ENCODE assay signal across 10 mouse cellular contexts in genomic region chr17:27012909-27013308, GRCm38 (mm10). TPM values are rescaled to one million over a fixed set of nuclear protein-coding genes. Genes with fewer than 3 reads are reported as not detected.
DNase-seq lines count a peak whose midpoint lies in the region; ATAC-seq and TF ChIP-seq lines count a peak whose summit lies in the region.
"Had no signal": no experiment of that assay in that cellular context is flagged by ENCODE, and none has a peak within 500 bp of the region (broad histone marks: within the 10 kb centered on the region; RNA-seq: fewer than 3 reads in every experiment).

No protein-coding gene starts in this region.

- peak; percentile 26 for DNase-seq in lung, embryonic 14.5 days
- DNase-seq in lung, postnatal 4 days = no peak
- peak; percentile 84 for DNase-seq in MEL (ENCODE audit: low read depth, low spot score)
- peak; percentile 66 to 71 for DNase-seq in frontal cortex, adult 2 months (ENCODE audit: extremely low spot score in 1 of 2, low spot score in 1 of 2)
- no peak for DNase-seq in liver, postnatal 0 days
- DNase-seq in gastrocnemius, adult 8-10 months (ENCODE audit: low spot score in 2 of 2) = no peak
- DNase-seq: gastrocnemius, postnatal 10 days; thymus, postnatal 4 days had no signal

- H3K27me3 ChIP-seq in lung, embryonic 14.5 days (ENCODE audit: insufficient read depth, low read length) = no peaks in the 10 kb centered on the region
- H3K27me3 ChIP-seq in MEL (ENCODE audit: control insufficient read depth in 1 of 2, insufficient read depth in 2 of 2, low read length in 2 of 2) = no peaks in the 10 kb centered on the region
- H3K27me3 ChIP-seq in liver, postnatal 0 days (ENCODE audit: insufficient read depth, low read length) = no peaks in the 10 kb centered on the region
- H3K27me3 ChIP-seq in intestine, embryonic 15.5 days (replicated peaks) = no peaks in the 10 kb centered on the region
- H3K27me3 ChIP-seq: embryonic facial prominence, embryonic 13.5 days had no signal

- H3K9ac ChIP-seq in lung, embryonic 14.5 days = no peak overlapping the region
- peak overlapping the region; percentile 70 for H3K9ac ChIP-seq in MEL (ENCODE audit: control insufficient read depth, low read depth, low read length, poor library complexity, severe bottlenecking)
- H3K9ac ChIP-seq in liver, postnatal 0 days (replicated peaks) = no peak overlapping the region
- no peak overlapping the region for H3K9ac ChIP-seq in intestine, embryonic 15.5 days
- H3K9ac ChIP-seq: embryonic facial prominence, embryonic 13.5 days had no signal

- TF ChIP-seq POLR2A in MEL (IDR thresholded peaks at IDR 0.05; ENCODE audit: control insufficient read depth in 1 of 2, insufficient read depth in 1 of 2, low read depth in 1 of 2, low read length in 2 of 2, poor library complexity in 1 of 2) = no peak; a peak in 2 of 4 replicates

- no peaks in the 10 kb centered on the region for H3K4me1 ChIP-seq in lung, embryonic 14.5 days (ENCODE audit: insufficient read depth)
- H3K4me1 ChIP-seq in MEL (ENCODE audit: control insufficient read depth in 1 of 2, insufficient read depth in 2 of 2, low read length in 2 of 2) = peaks cover 3 to 11% of the 10 kb centered on the region in 2 experiments; a peak in 3 of 4 replicates
- H3K4me1 ChIP-seq in liver, postnatal 0 days (ENCODE audit: insufficient read depth) = peaks cover 13% of the 10 kb centered on the region
- H3K4me1 ChIP-seq in intestine, embryonic 15.5 days (replicated peaks) = peaks cover 5% of the 10 kb centered on the region; the same call in 1 of the 2 replicates

- ATAC-seq in lung, embryonic 14.5 days (ENCODE audit: insufficient read depth) = no peak
- 0 out of 2 replicates have a peak, but pooled peaks have one; percentile 27 for ATAC-seq in liver, postnatal 0 days
- no peak for ATAC-seq in intestine, embryonic 15.5 days

- H3K27ac ChIP-seq in lung, embryonic 14.5 days (ENCODE audit: low read depth) = no peak overlapping the region
- peak overlapping the region; percentile 74 for H3K27ac ChIP-seq in MEL (ENCODE audit: control insufficient read depth, low read depth, low read length)
- H3K27ac ChIP-seq in liver, postnatal 0 days (ENCODE audit: low read depth) = no peak overlapping the region
- no peak overlapping the region for H3K27ac ChIP-seq in intestine, embryonic 15.5 days
- H3K27ac ChIP-seq: embryonic facial prominence, embryonic 13.5 days had no signal

- 23% methylated on average over 6 of the region's 6 CpGs for WGBS in lung, embryonic 14.5 days
- WGBS in liver, postnatal 0 days (ENCODE audit: insufficient replicate concordance) = 33% methylated on average over 6 of the region's 6 CpGs
- WGBS in intestine, embryonic 15.5 days = 32% methylated on average over 6 of the region's 6 CpGs

- TF ChIP-seq RAD21 in MEL (IDR thresholded peaks at IDR 0.05; ENCODE audit: low read depth, low read length) = no peak

- no peaks in the 10 kb centered on the region for H3K9me3 ChIP-seq in lung, embryonic 14.5 days (ENCODE audit: low read depth, low read length)
- H3K9me3 ChIP-seq in MEL (replicated peaks; ENCODE audit: insufficient read depth, low read length) = no peaks in the 10 kb centered on the region
- no peaks in the 10 kb centered on the region for H3K9me3 ChIP-seq in liver, postnatal 0 days (ENCODE audit: low read length)
- H3K9me3 ChIP-seq in intestine, embryonic 15.5 days = no peaks in the 10 kb centered on the region
- H3K9me3 ChIP-seq: embryonic facial prominence, embryonic 13.5 days had no signal

- TF ChIP-seq EP300 in MEL (IDR thresholded peaks at IDR 0.05; ENCODE audit: low read depth in 1 of 2, low read length in 2 of 2) = peak; percentile 26 to 42; a peak in 1 of 4 replicates
- TF ChIP-seq EP300 in liver, postnatal 0 days (IDR thresholded peaks at IDR 0.05; ENCODE audit: low read depth) = no peak

- TF ChIP-seq CTCF in lung, embryonic 14.5 days (IDR thresholded peaks at IDR 0.05; ENCODE audit: low read depth) = no peak
- no peak for TF ChIP-seq CTCF in MEL (IDR thresholded peaks at IDR 0.05 in 2 of 3, conservative IDR thresholded peaks at IDR 0.05 in 1 of 3; ENCODE audit: control insufficient read depth in 1 of 3, insufficient read depth in 1 of 3, low read depth in 2 of 3, low read length in 3 of 3, poor library complexity in 1 of 3, severe bottlenecking in 1 of 3)
- TF ChIP-seq CTCF in liver, postnatal 0 days (IDR thresholded peaks at IDR 0.05; ENCODE audit: low read depth) = no peak

- no peaks in the 10 kb centered on the region for H3K36me3 ChIP-seq in lung, embryonic 14.5 days (ENCODE audit: insufficient read depth)
- H3K36me3 ChIP-seq in MEL (ENCODE audit: control insufficient read depth in 1 of 2, insufficient read depth in 2 of 2, low read length in 2 of 2) = peaks cover 0 to 3% of the 10 kb centered on the region in 2 experiments; a peak in 1 of 4 replicates
- no peaks in the 10 kb centered on the region for H3K36me3 ChIP-seq in liver, postnatal 0 days (replicated peaks; ENCODE audit: insufficient read depth, low read length)
- H3K36me3 ChIP-seq in intestine, embryonic 15.5 days = no peaks in the 10 kb centered on the region
- H3K36me3 ChIP-seq: embryonic facial prominence, embryonic 13.5 days had no signal

- no peak overlapping the region for H3K4me2 ChIP-seq in lung, embryonic 14.5 days
- peak overlapping the region; percentile 55 for H3K4me2 ChIP-seq in liver, postnatal 0 days (ENCODE audit: low read depth, low read length)
- H3K4me2 ChIP-seq in intestine, embryonic 15.5 days (replicated peaks) = no peak overlapping the region
- H3K4me2 ChIP-seq: embryonic facial prominence, embryonic 13.5 days had no signal

- no peak overlapping the region for H3K4me3 ChIP-seq in lung, embryonic 14.5 days (ENCODE audit: low read depth, low read length)
- H3K4me3 ChIP-seq in MEL (ENCODE audit: control insufficient read depth in 1 of 2, insufficient read depth in 1 of 2, low read depth in 2 of 2, low read length in 2 of 2) = peak overlapping the region; percentile 48 to 64
- H3K4me3 ChIP-seq in liver, postnatal 0 days (ENCODE audit: low read depth, low read length) = no peak overlapping the region
- no peak overlapping the region for H3K4me3 ChIP-seq in intestine, embryonic 15.5 days (replicated peaks)
- H3K4me3 ChIP-seq: embryonic facial prominence, embryonic 13.5 days had no signal

- H3K79me2 ChIP-seq in MEL (ENCODE audit: control insufficient read depth, insufficient read depth, low read length, poor library complexity) = no peaks in the 10 kb centered on the region; the same call in 1 of the 2 replicates

TF ChIP-seq in MEL, 35 proteins besides CTCF, POLR2A, EP300 and RAD21 (continues in another document):
- TF ChIP-seq HCFC1 (IDR thresholded peaks at IDR 0.05; ENCODE audit: low read depth, low read length) (no peak), NRF1 (IDR thresholded peaks at IDR 0.05; ENCODE audit: insufficient read depth, low read depth, low read length, poor library complexity, severe bottlenecking) (peak; percentile 37; the same call in 1 of the 2 replicates), TBP (IDR thresholded peaks at IDR 0.05; ENCODE audit: low read depth, low read length) (peak; percentile 99), NELFE (IDR thresholded peaks at IDR 0.05; ENCODE audit: low read depth, low read length) (peak; percentile 28; the same call in 1 of the 2 replicates), ETS1 (IDR thresholded peaks at IDR 0.05; ENCODE audit: low read depth, low read length) (no peak), MYC (IDR thresholded peaks at IDR 0.05; ENCODE audit: low read depth, low read length) (no peak), CHD2 (IDR thresholded peaks at IDR 0.05; ENCODE audit: low read length) (no peak), GABPA (IDR thresholded peaks at IDR 0.05; ENCODE audit: low read depth, low read length) (no peak), JUND (IDR thresholded peaks at IDR 0.05; ENCODE audit: low read depth, low read length) (no peak), TAL1 (IDR thresholded peaks at IDR 0.05; ENCODE audit: low read length) (peak; percentile 54), ZKSCAN1 (IDR thresholded peaks at IDR 0.05; ENCODE audit: low read depth, low read length) (no peak), TCF12 (IDR thresholded peaks at IDR 0.05; ENCODE audit: low read depth, low read length) (peak; percentile 54), GATA1 (IDR thresholded peaks at IDR 0.05; ENCODE audit: low read depth, low read length) (no peak), ZMIZ1 (IDR thresholded peaks at IDR 0.05; ENCODE audit: low read depth, low read length) (no peak)

RNA-seq across cellular contexts. Expression of gene Bak1, which starts 15.9 kb away (rescaled TPM):
- polyA plus RNA-seq in lung, embryonic 14.5 days (2014; fragmentation: Nextera tagmentation; extraction: Ambion mirVana) = 12.0 and 13.8 TPM in 2 replicates
- 66.8 and 75.4 TPM in 2 replicates for total RNA-seq in MEL (2012; rRNA removed)
- 100 to 1,000 TPM in 1 of 2 experiments, not detected in 1; 150 TPM for polyA plus RNA-seq in MEL (2012; ENCODE audit: insufficient read depth in 1 of 2, insufficient read length in 2 of 2, low read depth in 1 of 2, low replicate concordance in 2 of 2, missing spikeins in 1 of 2)
- polyA plus RNA-seq in frontal cortex, adult 2 months (2012; rRNA removed) = 17.9 and 19.4 TPM in 2 replicates
- polyA plus RNA-seq in liver, postnatal 0 days (2015; fragmentation: Nextera tagmentation; extraction: Ambion mirVana) = 2.7 and 2.9 TPM in 2 replicates
- polyA plus RNA-seq in intestine, embryonic 15.5 days (2015; fragmentation: Nextera tagmentation; extraction: Ambion mirVana) = 7.3 and 8.1 TPM in 2 replicates
- total RNA-seq in gastrocnemius, adult 8-10 months (2022) = 10 to 100 TPM; 18.8 to 22.3 (median 21.4) TPM

RNA-seq across cellular contexts. Expression of gene Zbtb9, which starts 39.9 kb away (rescaled TPM):
- 13.3 TPM in 2 replicates for polyA plus RNA-seq in lung, embryonic 14.5 days (2014; fragmentation: Nextera tagmentation; extraction: Ambion mirVana)
- total RNA-seq in MEL (2012; rRNA removed) = 10.9 and 13.4 TPM in 2 replicates
- 10 to 100 TPM in 1 of 2 experiments, not detected in 1; 10.7 TPM for polyA plus RNA-seq in MEL (2012; ENCODE audit: insufficient read depth in 1 of 2, insufficient read length in 2 of 2, low read depth in 1 of 2, low replicate concordance in 2 of 2, missing spikeins in 1 of 2)
- polyA plus RNA-seq in frontal cortex, adult 2 months (2012; rRNA removed) = 16.7 and 17.4 TPM in 2 replicates
- 3.3 and 4.4 TPM in 2 replicates for polyA plus RNA-seq in liver, postnatal 0 days (2015; fragmentation: Nextera tagmentation; extraction: Ambion mirVana)
- 14.0 and 14.2 TPM in 2 replicates for polyA plus RNA-seq in intestine, embryonic 15.5 days (2015; fragmentation: Nextera tagmentation; extraction: Ambion mirVana)
- 1 to 10 TPM; 1.1 to 1.6 (median 1.5) TPM for total RNA-seq in gastrocnemius, adult 8-10 months (2022)

RNA-seq across cellular contexts. Expression of gene Itpr3, which starts 44.2 kb away (rescaled TPM):
- polyA plus RNA-seq in lung, embryonic 14.5 days (2014; fragmentation: Nextera tagmentation; extraction: Ambion mirVana) = 5.1 and 5.8 TPM in 2 replicates
- 7.3 and 9.7 TPM in 2 replicates for total RNA-seq in MEL (2012; rRNA removed)
- 10 to 100 TPM in 1 of 2 experiments, not detected in 1; 11.4 TPM for polyA plus RNA-seq in MEL (2012; ENCODE audit: insufficient read depth in 1 of 2, insufficient read length in 2 of 2, low read depth in 1 of 2, low replicate concordance in 2 of 2, missing spikeins in 1 of 2)
- polyA plus RNA-seq in frontal cortex, adult 2 months (2012; rRNA removed) = 3.8 and 4.2 TPM in 2 replicates
- polyA plus RNA-seq in liver, postnatal 0 days (2015; fragmentation: Nextera tagmentation; extraction: Ambion mirVana) = 0.36 and 0.45 TPM in 2 replicates
- 13.0 and 14.5 TPM in 2 replicates for polyA plus RNA-seq in intestine, embryonic 15.5 days (2015; fragmentation: Nextera tagmentation; extraction: Ambion mirVana)
- total RNA-seq in gastrocnemius, adult 8-10 months (2022) = 1 to 10 TPM; 1.4 to 2.8 (median 2.0) TPM

Comparison
In these comparisons a context has a peak if more than half of its experiments do, and no peak if none do; other contexts are left out.
1. DNase-seq: peak in lung, embryonic 14.5 days (single experiment), MEL (single experiment) and frontal cortex, adult 2 months (2 of 2); none in lung, postnatal 4 days (0 of 2), liver, postnatal 0 days (single experiment) and gastrocnemius, adult 8-10 months (0 of 2).
2. H3K4me3 ChIP-seq: peak in MEL (2 of 2); none in lung, embryonic 14.5 days (single experiment), liver, postnatal 0 days (single experiment) and intestine, embryonic 15.5 days (single experiment).